Mouse (Mus musculus) retina, embryonic 14.5 days (tissue): ENCODE measurements at regions not wholly inside any gene's neighbourhood (a gene's known extent, or its start where the extent isn't known, plus 50 kb on each side); places are given as distances from the start of the nearest gene placed in this dataset.
A peak's percentile ranks its signal among the peaks of the same experiment; 100 is the strongest.

Experiments
- DNase-seq: peaks from one replicate; pipeline ENCODE4 v3.0.0-alpha.2; 2015; ENCODE audit warnings: low spot score

GRCm38 (mm10) chr4:127862875-127863274 lies 107.9 kb downstream of the CK137956 start:
- DNase-seq: no peak

GRCm38 (mm10) chr4:127861319-127862117 lies 109.2 kb downstream of the CK137956 start:
- peak; percentile 13 for DNase-seq

- peak; percentile 74 for DNase-seq
Observed at GRCm38 (mm10) chr4:127860271-127860670, 110.5 kb downstream of the CK137956 start.

DNA sequence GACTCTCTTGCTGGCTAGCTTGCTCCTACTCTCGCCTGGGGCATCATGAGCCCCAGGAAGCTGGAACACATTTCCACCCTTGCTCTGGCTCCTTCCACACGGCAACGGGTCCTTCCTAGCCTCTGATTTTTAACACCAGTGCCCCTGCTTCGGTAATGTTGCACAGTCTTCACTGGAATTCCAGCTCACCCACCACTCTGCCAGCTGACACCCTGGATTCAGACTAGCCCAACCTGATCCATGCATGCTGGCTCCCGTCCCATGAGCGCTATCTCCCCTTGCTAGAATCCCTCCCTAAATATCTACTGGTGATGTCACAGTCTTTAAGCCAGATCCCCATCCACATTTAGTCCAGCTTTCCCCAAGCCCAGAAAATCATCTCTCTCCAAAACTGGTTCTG lies 111.2 kb downstream of the CK137956 start:
- DNase-seq: no peak

DNA sequence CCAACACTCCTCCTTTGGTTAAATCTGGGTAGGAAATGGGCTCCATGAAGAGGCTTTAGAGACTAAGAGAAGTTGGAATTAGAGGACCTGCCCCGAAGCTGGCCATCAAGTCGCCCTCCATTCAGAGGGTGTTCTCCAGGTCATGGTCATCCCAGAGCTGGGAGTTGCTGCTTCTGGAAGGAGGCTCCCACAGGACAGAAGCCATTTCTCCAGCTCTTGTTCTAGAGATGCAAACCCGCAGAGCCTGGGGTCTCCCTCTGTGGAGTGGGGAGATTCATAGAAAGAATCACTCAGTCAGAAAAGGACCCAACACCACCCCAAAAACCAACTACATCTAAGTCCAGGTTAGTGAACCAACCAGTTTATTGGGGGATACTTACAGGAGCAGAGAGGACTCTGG lies 112.2 kb downstream of the CK137956 start:
- no peak for DNase-seq

GRCm38 (mm10) chr4:127855836-127856235 lies 114.9 kb downstream of the CK137956 start:
- no peak for DNase-seq

- no peak for DNase-seq
Observed at GRCm38 (mm10) chr4:127854776-127855409, 115.9 kb downstream of the CK137956 start.

- no peak for DNase-seq
Observed at GRCm38 (mm10) chr4:127849306-127849705, 121.4 kb downstream of the CK137956 start.

GRCm38 (mm10) chr4:127846321-127846720 lies 124.4 kb downstream of the CK137956 start:
- DNase-seq: peak; percentile 39

GRCm38 (mm10) chr4:127843421-127843820 lies 127.3 kb downstream of the CK137956 start:
- DNase-seq: no peak

DNA sequence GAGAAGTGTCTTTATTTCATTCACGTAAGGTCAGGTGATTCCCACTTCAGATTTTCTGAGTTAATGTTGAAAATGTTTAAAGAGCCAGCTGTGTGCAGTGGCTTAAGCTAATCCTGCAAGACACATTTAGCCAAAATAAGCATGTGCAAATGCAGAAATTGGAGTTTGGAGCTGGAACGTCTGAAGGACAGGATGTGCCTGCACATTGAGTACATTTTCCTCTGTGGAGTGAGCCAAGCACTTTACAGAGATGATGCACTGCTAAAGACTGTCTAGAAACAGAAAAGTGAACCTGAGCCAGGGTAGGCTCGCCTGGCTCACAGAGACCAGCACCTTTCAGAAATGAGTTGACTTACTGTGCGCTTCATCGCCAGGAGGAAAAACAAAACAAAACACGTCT lies 137.1 kb downstream of the CK137956 start:
- DNase-seq: no peak

DNA sequence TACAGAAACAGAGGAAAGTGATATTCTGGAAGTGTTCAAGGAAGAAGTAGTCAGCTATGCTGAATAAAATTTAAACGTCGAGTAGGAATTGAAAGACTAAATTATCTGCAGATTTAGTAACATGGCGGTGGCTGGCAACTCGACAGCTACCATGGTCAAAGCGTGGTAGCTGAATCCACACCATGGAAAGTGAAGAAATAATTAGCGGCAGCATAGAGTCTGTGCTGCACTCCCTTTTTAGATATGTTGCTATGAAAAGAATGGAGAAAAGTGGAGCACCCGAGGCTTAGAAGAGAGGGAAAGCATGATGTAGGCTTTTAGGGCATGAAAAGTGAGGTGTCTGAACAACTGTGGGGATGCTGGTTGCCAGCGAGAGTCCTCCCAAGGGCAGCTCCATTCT lies 143.8 kb downstream of the CK137956 start:
- no peak for DNase-seq

- peak; percentile 9 for DNase-seq
Observed at GRCm38 (mm10) chr4:127819501-127819900, 151.2 kb downstream of the CK137956 start.

- DNase-seq: peak; percentile 3
Observed at GRCm38 (mm10) chr4:127819009-127819408, 151.7 kb downstream of the CK137956 start.

DNA sequence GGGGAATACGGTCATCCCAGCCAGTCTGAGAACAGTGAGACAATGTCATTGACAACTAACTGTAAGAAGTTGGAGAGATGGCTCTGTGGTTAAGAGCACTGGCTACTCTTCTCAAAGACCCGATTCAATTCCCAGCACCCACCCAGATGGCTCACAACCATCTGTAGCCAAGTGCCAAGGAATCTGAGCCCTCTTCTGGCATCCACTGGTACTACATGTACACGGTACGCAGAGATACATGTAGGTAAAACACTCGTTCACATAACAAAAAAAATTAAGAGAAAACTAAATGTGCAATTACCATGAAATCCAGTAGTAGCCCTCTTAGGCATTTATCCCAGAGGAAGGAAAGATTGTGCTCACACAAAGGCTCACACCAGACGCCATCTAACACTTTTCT lies 156.1 kb downstream of the CK137956 start:
- no peak for DNase-seq

DNA sequence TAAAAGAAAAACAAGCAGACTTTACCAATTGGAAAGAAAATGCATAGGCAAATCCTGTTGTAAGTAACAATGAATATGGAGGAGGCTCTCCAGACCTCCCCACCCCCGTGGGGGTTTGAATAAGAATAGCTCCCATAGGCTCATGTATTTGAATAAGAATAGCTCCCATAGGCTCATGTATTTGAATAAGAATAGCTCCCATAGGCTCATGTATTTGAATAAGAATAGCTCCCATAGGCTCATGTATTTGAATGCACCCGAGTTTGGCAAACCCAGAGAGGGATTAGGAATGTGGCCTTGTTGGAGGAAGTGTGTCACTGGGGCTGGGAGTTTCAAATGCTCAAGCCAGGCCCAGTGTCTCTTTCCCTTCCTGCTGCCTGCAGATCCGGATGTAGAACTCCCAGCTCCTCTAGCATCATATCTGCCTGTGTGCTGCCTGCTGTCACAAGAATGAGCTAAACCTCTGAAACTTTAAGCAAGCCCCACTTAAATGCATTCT lies 158.7 kb downstream of the CK137956 start:
- no peak for DNase-seq

GRCm38 (mm10) chr4:127810899-127811510 lies 159.7 kb downstream of the CK137956 start:
- DNase-seq: no peak

- peak; percentile 28 for DNase-seq
Observed at GRCm38 (mm10) chr4:127809006-127809405, 161.7 kb downstream of the CK137956 start.

- DNase-seq: no peak
Observed at GRCm38 (mm10) chr4:127789206-127789605, 181.5 kb downstream of the CK137956 start.

GRCm38 (mm10) chr4:127785786-127786185 lies 185.0 kb downstream of the CK137956 start:
- DNase-seq: no peak

DNA sequence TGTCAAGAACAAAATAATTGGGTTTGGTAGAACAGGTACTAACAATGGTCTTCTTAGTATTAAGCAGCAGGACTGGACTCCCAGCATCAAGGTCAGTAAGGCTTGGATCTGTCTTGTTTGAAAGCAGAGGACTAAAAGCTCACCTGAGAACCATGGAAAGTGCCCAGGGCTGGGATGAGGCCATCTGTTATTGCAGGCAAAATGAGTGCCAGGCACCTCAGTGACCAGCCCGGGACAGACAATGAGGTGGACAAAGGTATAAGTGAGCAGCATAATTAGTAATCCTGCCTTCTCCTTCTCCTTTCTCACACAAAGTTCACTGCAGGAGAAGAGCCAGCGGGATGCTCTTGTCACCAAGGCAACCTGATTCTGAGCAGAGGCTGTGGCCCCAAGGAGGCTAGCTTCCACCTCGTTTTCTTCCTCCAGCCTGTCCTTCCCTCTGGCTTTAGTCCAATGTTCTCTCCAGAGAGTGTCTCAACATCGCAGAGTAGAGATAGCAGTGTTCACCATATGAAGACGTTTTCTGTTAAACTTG lies 198.7 kb downstream of the CK137956 start:
- no peak for DNase-seq

DNA sequence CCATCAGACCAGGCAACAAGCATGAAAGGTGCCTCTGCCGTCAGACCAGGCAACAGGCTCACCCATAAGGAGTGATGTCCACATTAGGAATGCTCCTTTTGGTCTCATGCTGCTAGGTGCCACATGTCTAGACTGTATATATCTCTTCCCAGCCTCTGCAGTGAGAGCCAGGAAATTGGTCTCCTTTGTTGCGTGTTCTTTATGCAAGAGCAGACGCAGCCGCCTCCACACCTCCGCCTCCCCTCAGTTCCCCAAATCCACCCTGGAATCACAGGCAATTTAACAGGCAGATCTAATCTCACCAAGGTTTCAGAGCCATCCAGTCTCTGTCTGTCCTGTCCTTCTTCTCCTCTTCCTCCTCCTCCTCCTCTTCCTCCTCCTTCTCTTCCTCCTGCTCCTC lies 207.0 kb downstream of the CK137956 start:
- DNase-seq: no peak

DNA sequence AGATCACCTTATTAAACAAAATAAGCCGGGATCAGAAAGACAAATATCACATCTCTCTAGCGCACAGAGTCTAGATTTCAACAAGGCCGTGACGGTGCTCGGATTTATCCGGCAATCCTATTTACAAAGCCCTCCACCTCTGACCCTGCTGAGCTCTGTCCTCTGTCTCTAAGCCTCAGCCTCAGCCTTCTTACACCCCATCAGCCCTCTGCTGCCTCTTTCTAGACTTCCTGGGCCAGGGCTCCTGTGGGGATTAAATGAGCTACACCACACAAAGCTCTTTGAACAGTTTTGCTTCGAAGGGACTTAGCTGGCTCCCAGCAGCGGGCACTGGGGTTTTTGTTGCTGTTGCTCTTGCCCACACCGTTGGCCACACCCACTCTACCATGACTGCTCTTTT lies 211.8 kb downstream of the CK137956 start:
- DNase-seq: peak; percentile 20
